Mouse (Mus musculus) thymus, adult 2 months (tissue): ENCODE measurements around the gene Stoml2. TPM values are rescaled to one million over a fixed set of nuclear protein-coding genes. Genes with fewer than 3 reads are reported as not detected.

Experiments
- DNase-seq: peaks from one replicate; pipeline ENCODE4 v3.0.0; 2021
- H3K27ac ChIP-seq: fragments of 200-500 bp; 2 replicates; pipeline ENCODE4 v1.5.1; 2012; ENCODE audit warnings: low read length, control low read depth; ENCODE audit not compliant: control insufficient read depth, insufficient read depth
- H3K27me3 ChIP-seq: fragments of 200-500 bp; 2 replicates; pipeline ENCODE4 v1.6.1; 2012; ENCODE audit warnings: mild to moderate bottlenecking, low read length, moderate library complexity, mixed read lengths; ENCODE audit not compliant: control insufficient read depth, insufficient read depth
- H3K36me3 ChIP-seq: fragments of 200-500 bp; 2 replicates; pipeline ENCODE4 v1.6.1; 2012; ENCODE audit warnings: mild to moderate bottlenecking, low read length, moderate library complexity; ENCODE audit not compliant: control insufficient read depth, insufficient read depth
- H3K4me1 ChIP-seq: fragments of 200-500 bp; replicated peaks from 2 replicates; pipeline ENCODE4 v1.6.1; 2012; ENCODE audit warnings: low read length; ENCODE audit not compliant: control insufficient read depth, insufficient read depth
- H3K4me3 ChIP-seq: fragments of 200-500 bp; 2 replicates; pipeline ENCODE4 v1.5.1; 2012; ENCODE audit warnings: mild to moderate bottlenecking, low read length, control low read depth, moderate library complexity; ENCODE audit not compliant: control insufficient read depth, insufficient read depth
- CTCF ChIP-seq: fragments of 200-500 bp; IDR thresholded peaks from 2 replicates; pipeline ENCODE4 v1.5.1; 2012; ENCODE audit warnings: mild to moderate bottlenecking, control low read depth, low read length, moderate library complexity, borderline replicate concordance; ENCODE audit not compliant: control insufficient read depth, poor library complexity, insufficient read depth; ENCODE audit errors: extremely low read depth
- POLR2A ChIP-seq: fragments of 200-500 bp; IDR thresholded peaks from 2 replicates; pipeline ENCODE4 v1.6.1; 2012; ENCODE audit warnings: mild to moderate bottlenecking, low read length, control low read depth, moderate library complexity; ENCODE audit not compliant: control insufficient read depth, poor library complexity, insufficient read depth; ENCODE audit errors: extremely low read depth
- WGBS: fragments of 180-500 bp; shearing (Covaris S2); methylation state at CpG from one replicate; pipeline ENCODE4 v1.1.7; 2018; 5-methylcytosine and 5-hydroxymethylcytosine counted together
- polyA plus RNA-seq: library from polyadenylated mRNA; depleted of rRNA; stranded (reverse); fragments of >200 nt; gene quantifications from 2 replicates; pipeline ENCODE4 v1.2.3, GENCODE M21; 2012

The Stoml2 gene
- polyA plus RNA-seq, 1 experiment = 78.5 TPM

GRCm38 (mm10) chr4:43039609-43040008, 8.1 kb upstream of the Stoml2 start:
- TF ChIP-seq POLR2A (no peak), CTCF (no peak)
- H3K4me3 ChIP-seq = peak overlapping the region; percentile 44
- 12% methylated on average over 11 of the region's 11 CpGs for WGBS
- no peak overlapping the region for H3K27ac ChIP-seq
- H3K36me3 ChIP-seq = no peaks in the 10 kb centered on the region
- peaks cover 15% of the 10 kb centered on the region for H3K4me1 ChIP-seq
- H3K27me3 ChIP-seq = no peaks in the 10 kb centered on the region
- no peak for DNase-seq

- H3K27me3 ChIP-seq = no peaks in the 10 kb centered on the region
- TF ChIP-seq POLR2A (no peak), CTCF (no peak)
- no peak overlapping the region for H3K4me3 ChIP-seq
- peaks cover 11% of the 10 kb centered on the region for H3K4me1 ChIP-seq
- DNase-seq = no peak
- no peak overlapping the region for H3K27ac ChIP-seq
- no peaks in the 10 kb centered on the region for H3K36me3 ChIP-seq
- 79% methylated on average over 15 of the region's 15 CpGs for WGBS
These were observed 7.3 kb upstream of the Stoml2 start for GRCm38 (mm10) chr4:43038567-43039495.

- Histone ChIP-seq H3K4me1 (peaks cover 11% of the 10 kb centered on the region), H3K36me3 (no peaks in the 10 kb centered on the region), H3K4me3 (no peak overlapping the region), H3K27me3 (no peaks in the 10 kb centered on the region), H3K27ac (no peak overlapping the region)
- DNase-seq = no peak
- 44% methylated on average over 4 of the region's 4 CpGs for WGBS
- TF ChIP-seq POLR2A = no peak
- TF ChIP-seq CTCF = no peak
These were observed 6.5 kb upstream of the Stoml2 start for GRCm38 (mm10) chr4:43037860-43038566.

GRCm38 (mm10) chr4:43036356-43036755, 4.8 kb upstream of the Stoml2 start:
- no peaks in the 10 kb centered on the region for H3K27me3 ChIP-seq
- TF ChIP-seq CTCF = no peak
- TF ChIP-seq POLR2A = no peak
- no peak overlapping the region for H3K27ac ChIP-seq
- 94% methylated on average over 10 of the region's 10 CpGs for WGBS
- no peak for DNase-seq
- peaks cover 15% of the 10 kb centered on the region for H3K4me1 ChIP-seq
- no peak overlapping the region for H3K4me3 ChIP-seq
- no peaks in the 10 kb centered on the region for H3K36me3 ChIP-seq

GRCm38 (mm10) chr4:43035851-43036250, 4.3 kb upstream of the Stoml2 start:
- TF ChIP-seq CTCF = no peak
- no peak for TF ChIP-seq POLR2A
- no peaks in the 10 kb centered on the region for H3K36me3 ChIP-seq
- H3K4me1 ChIP-seq = peaks cover 15% of the 10 kb centered on the region
- DNase-seq = no peak
- WGBS = 93% methylated on average over 6 of the region's 6 CpGs
- H3K27me3 ChIP-seq = no peaks in the 10 kb centered on the region
- H3K27ac ChIP-seq = no peak overlapping the region
- no peak overlapping the region for H3K4me3 ChIP-seq

DNA sequence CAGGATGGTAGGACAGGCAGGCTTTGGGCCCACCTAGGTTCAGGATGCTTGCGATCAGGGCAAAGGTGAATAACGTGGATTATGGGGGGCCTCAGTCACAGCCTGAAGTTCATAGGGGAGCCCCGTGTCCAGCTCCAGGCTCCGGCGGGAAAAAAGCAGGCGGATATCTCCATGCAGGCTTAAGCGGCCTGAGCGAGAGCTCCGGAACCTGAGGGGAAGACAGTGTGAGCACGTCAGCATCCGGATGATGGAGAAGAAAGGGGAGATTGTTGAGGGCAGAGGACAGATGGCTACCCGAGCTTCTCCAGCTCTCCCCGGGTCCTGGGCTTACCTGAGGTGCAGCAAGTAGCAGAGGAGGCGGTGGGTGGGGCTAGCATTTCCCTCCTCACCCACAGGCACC, 2.0 kb upstream of the Stoml2 start:
- TF ChIP-seq CTCF = no peak
- TF ChIP-seq POLR2A = no peak
- Histone ChIP-seq H3K36me3 (no peaks in the 10 kb centered on the region), H3K27me3 (no peaks in the 10 kb centered on the region), H3K4me3 (no peak overlapping the region), H3K4me1 (peaks cover 9% of the 10 kb centered on the region), H3K27ac (no peak overlapping the region)
- DNase-seq = no peak
- 98% methylated on average over 14 of the region's 14 CpGs for WGBS
